Mouse (Mus musculus) hindbrain, embryonic 10.5 days (tissue): ENCODE data around the gene Cyb561. TPM values are rescaled to one million over a fixed set of nuclear protein-coding genes. Genes with fewer than 3 reads are reported as not detected.
A peak's percentile ranks its signal among the peaks of the same experiment; 100 is the strongest.

Experiments
- DNase-seq: peaks from one replicate; pipeline ENCODE4 v3.0.0-alpha.2; 2017; ENCODE audit warnings: low spot score
- H3K27ac ChIP-seq: fragments of 300-500 bp; sonication (generic); 2 replicates; pipeline ENCODE4 v1.5.1; 2016; ENCODE audit warnings: mild to moderate bottlenecking, moderate library complexity
- H3K27me3 ChIP-seq: fragments of 300-500 bp; sonication (generic); 2 replicates; pipeline ENCODE4 v1.6.1; 2016; ENCODE audit warnings: mild to moderate bottlenecking; ENCODE audit not compliant: poor library complexity, insufficient read depth, severe bottlenecking
- H3K36me3 ChIP-seq: fragments of 300-500 bp; sonication (generic); 2 replicates; pipeline ENCODE4 v1.6.1; 2016; ENCODE audit warnings: mild to moderate bottlenecking, moderate library complexity
- H3K4me1 ChIP-seq: fragments of 300-500 bp; sonication (generic); replicated peaks from 2 replicates; pipeline ENCODE4 v1.6.1; 2016; ENCODE audit warnings: mild to moderate bottlenecking
- H3K4me3 ChIP-seq: fragments of 300-500 bp; sonication (generic); 2 replicates; pipeline ENCODE4 v1.5.1; 2016; ENCODE audit warnings: mild to moderate bottlenecking, moderate library complexity
- H3K9me3 ChIP-seq: fragments of 300-500 bp; sonication (generic); 2 replicates; pipeline ENCODE4 v1.6.1; 2016; ENCODE audit warnings: mild to moderate bottlenecking, moderate library complexity
- WGBS: fragments of 180-500 bp; shearing (Covaris S2); methylation state at CpG from one replicate; pipeline ENCODE4 v1.1.7; 2016; 5-methylcytosine and 5-hydroxymethylcytosine counted together
- polyA plus RNA-seq: library from polyadenylated mRNA; unstranded; fragments of >200 nt; fragmentation: Nextera tagmentation; extraction: Ambion mirVana; gene quantifications from 2 replicates; pipeline ENCODE4 v1.2.1, GENCODE M21; 2016

Cyb561 gene
- polyA plus RNA-seq, result 20.0 and 23.6 TPM in 2 replicates

GRCm38 (mm10) chr11:105952911-105953386 is at the start of gene Cyb561:
TSS of gene Cyb561 (minus strand) at chr11:105953336.
- no peaks in the 10 kb centered on the region for H3K9me3 ChIP-seq
- WGBS, result 79% methylated on average over 12 of the region's 12 CpGs
- H3K4me3 ChIP-seq, result no peak within 1 kb of the TSS
- no peaks in the 10 kb centered on the region for H3K27me3 ChIP-seq
- H3K36me3 ChIP-seq, result no peaks in the 10 kb centered on the region
- H3K27ac ChIP-seq, result 0 out of 2 replicates have a peak within 1 kb of the TSS, but pooled peaks have one; percentile 23
- DNase-seq, result no peak
- H3K4me1 ChIP-seq, result peaks cover 38% of the 10 kb centered on the region

- no peaks in the 10 kb centered on the region for H3K36me3 ChIP-seq
- DNase-seq, result no peak
Measured at GRCm38 (mm10) chr11:106001718-106002117, 48.6 kb upstream of the Cyb561 start.

GRCm38 (mm10) chr11:106000062-106000461 is 46.9 kb upstream of the Cyb561 start:
- no peak for DNase-seq

More at GRCm38 (mm10) chr11:106001718-106002117, 48.6 kb upstream of the Cyb561 start:
- Histone ChIP-seq H3K27ac (no peak overlapping the region), H3K4me1 (0 out of 2 replicates have a peak, but pooled peaks cover 5% of the 10 kb centered on the region), H3K9me3 (no peaks in the 10 kb centered on the region), H3K4me3 (no peak overlapping the region), H3K27me3 (no peaks in the 10 kb centered on the region)
- WGBS, result 47% methylated on average over 4 of the region's 4 CpGs

GRCm38 (mm10) chr11:105994375-105994774 is 41.2 kb upstream of the Cyb561 start, which contains the start of gene Ace3:
TSS of gene Ace3 (plus strand) at chr11:105994675.
- Histone ChIP-seq H3K4me1 (peaks cover 7% of the 10 kb centered on the region; the same call in 1 of the 2 replicates), H3K4me3 (no peak within 1 kb of the TSS), H3K9me3 (no peaks in the 10 kb centered on the region), H3K27ac (no peak within 1 kb of the TSS), H3K36me3 (no peaks in the 10 kb centered on the region), H3K27me3 (no peaks in the 10 kb centered on the region)
- no peak for DNase-seq
- 94% methylated on average over 3 of the region's 3 CpGs for WGBS

More at GRCm38 (mm10) chr11:106000062-106000461, 46.9 kb upstream of the Cyb561 start:
- Histone ChIP-seq H3K4me3 (no peak overlapping the region), H3K27me3 (no peaks in the 10 kb centered on the region), H3K4me1 (no peaks in the 10 kb centered on the region), H3K9me3 (no peaks in the 10 kb centered on the region), H3K36me3 (no peaks in the 10 kb centered on the region), H3K27ac (no peak overlapping the region)
- 94% methylated on average over 6 of the region's 6 CpGs for WGBS

DNA sequence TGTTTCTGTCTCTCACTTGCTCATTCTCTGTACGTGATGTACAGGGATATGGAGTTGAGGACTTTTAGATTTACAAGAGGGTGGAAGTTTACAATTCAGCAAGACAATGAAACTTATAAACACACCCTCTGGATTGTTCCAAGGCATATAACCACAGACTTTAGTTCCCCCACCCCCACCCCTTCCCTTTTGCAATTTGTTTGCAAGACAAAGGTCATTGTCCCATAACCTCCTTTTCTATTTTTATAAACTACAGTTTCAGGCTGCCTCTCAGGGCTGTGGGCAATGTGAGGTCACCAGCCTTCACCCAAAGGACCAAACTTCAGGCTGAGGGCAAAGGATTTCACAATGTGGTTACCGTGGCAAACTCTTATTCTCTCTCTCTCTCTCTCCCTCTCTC is 37.1 kb upstream of the Cyb561 start:
- Histone ChIP-seq H3K27ac (no peak overlapping the region), H3K9me3 (no peaks in the 10 kb centered on the region), H3K27me3 (no peaks in the 10 kb centered on the region), H3K4me1 (peaks cover 14% of the 10 kb centered on the region; the same call in 1 of the 2 replicates), H3K36me3 (no peaks in the 10 kb centered on the region), H3K4me3 (no peak overlapping the region)
- 79% methylated on average over 2 of the region's 2 CpGs for WGBS
- DNase-seq, result no peak

GRCm38 (mm10) chr11:105989446-105989845 is 36.3 kb upstream of the Cyb561 start:
- no peaks in the 10 kb centered on the region for H3K27me3 ChIP-seq
- peaks cover 14% of the 10 kb centered on the region; the same call in 1 of the 2 replicates for H3K4me1 ChIP-seq
- no peaks in the 10 kb centered on the region for H3K9me3 ChIP-seq
- 77% methylated on average over 6 of the region's 6 CpGs for WGBS
- H3K4me3 ChIP-seq, result no peak overlapping the region
- no peaks in the 10 kb centered on the region for H3K36me3 ChIP-seq
- no peak for DNase-seq
- H3K27ac ChIP-seq, result no peak overlapping the region

DNA sequence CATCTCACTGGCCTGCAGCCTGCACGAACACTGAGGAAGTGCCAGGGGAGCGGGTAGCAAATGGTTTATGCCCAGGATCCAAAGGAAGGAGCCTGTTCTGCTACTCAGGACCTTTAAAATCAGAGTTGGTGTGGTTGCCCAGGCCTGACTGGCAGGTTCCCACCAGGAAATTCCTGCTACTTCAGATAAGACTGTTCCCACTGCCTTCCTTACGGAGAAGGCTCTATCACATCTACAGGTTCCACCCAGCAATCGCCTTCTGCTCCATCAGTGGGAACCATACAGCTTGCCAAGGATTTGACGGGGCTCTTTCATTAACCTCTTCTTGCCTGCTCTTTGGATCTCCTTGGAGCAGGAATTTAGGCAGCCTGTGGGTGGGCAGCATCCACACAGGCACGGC is 34.3 kb upstream of the Cyb561 start:
- Histone ChIP-seq H3K4me1 (peaks cover 14% of the 10 kb centered on the region; the same call in 1 of the 2 replicates), H3K36me3 (no peaks in the 10 kb centered on the region), H3K27me3 (no peaks in the 10 kb centered on the region), H3K9me3 (no peaks in the 10 kb centered on the region), H3K4me3 (no peak overlapping the region), H3K27ac (no peak overlapping the region)
- WGBS, result 76% methylated on average over 6 of the region's 6 CpGs
- no peak for DNase-seq

- Histone ChIP-seq H3K4me1 (peaks cover 8% of the 10 kb centered on the region; the same call in 1 of the 2 replicates), H3K36me3 (no peaks in the 10 kb centered on the region), H3K9me3 (no peaks in the 10 kb centered on the region), H3K27me3 (no peaks in the 10 kb centered on the region), H3K4me3 (no peak overlapping the region), H3K27ac (no peak overlapping the region)
- WGBS, result 73% methylated on average over 4 of the region's 4 CpGs
- DNase-seq, result no peak
Measured at GRCm38 (mm10) chr11:105984452-105984851, 31.3 kb upstream of the Cyb561 start.

DNA sequence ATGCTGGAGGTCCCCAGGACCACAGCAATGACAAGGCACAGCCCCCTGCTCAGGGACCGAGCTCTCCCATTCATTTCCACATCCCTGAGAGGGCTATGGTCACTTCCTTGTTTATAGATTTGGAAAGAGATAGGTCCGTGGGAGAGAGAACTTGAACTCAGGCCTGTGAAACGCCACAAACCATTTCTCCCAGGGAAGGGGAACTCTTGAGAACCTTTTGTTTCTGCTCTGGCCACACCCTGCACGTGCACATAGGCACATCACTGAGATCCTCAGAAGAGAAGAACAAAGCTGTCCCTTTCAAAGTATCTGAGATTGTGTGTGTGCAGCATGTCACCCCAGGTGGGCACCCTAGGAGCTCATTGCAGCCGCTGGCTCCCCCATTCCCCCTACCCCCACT is 25.5 kb upstream of the Cyb561 start:
- no peaks in the 10 kb centered on the region for H3K9me3 ChIP-seq
- no peaks in the 10 kb centered on the region; the same call in 1 of the 2 replicates for H3K27me3 ChIP-seq
- no peaks in the 10 kb centered on the region for H3K36me3 ChIP-seq
- H3K4me1 ChIP-seq, result no peaks in the 10 kb centered on the region
- no peak overlapping the region for H3K4me3 ChIP-seq
- no peak overlapping the region for H3K27ac ChIP-seq
- no peak for DNase-seq
- WGBS, result 72% methylated on average over 5 of the region's 5 CpGs

GRCm38 (mm10) chr11:105978232-105978631 is 25.1 kb upstream of the Cyb561 start:
- H3K4me1 ChIP-seq, result no peaks in the 10 kb centered on the region
- H3K36me3 ChIP-seq, result no peaks in the 10 kb centered on the region
- no peak overlapping the region for H3K4me3 ChIP-seq
- H3K27ac ChIP-seq, result no peak overlapping the region
- 86% methylated on average over 2 of the region's 2 CpGs for WGBS
- H3K27me3 ChIP-seq, result peaks cover 4% of the 10 kb centered on the region; the same call in 1 of the 2 replicates
- no peaks in the 10 kb centered on the region for H3K9me3 ChIP-seq
- DNase-seq, result no peak

- H3K27me3 ChIP-seq, result peaks cover 15% of the 10 kb centered on the region; the same call in 1 of the 2 replicates
- no peak for DNase-seq
- H3K4me1 ChIP-seq, result no peaks in the 10 kb centered on the region
- H3K36me3 ChIP-seq, result no peaks in the 10 kb centered on the region
- 94% methylated on average over 5 of the region's 5 CpGs for WGBS
- H3K4me3 ChIP-seq, result no peak overlapping the region
- no peak overlapping the region for H3K27ac ChIP-seq
- H3K9me3 ChIP-seq, result no peaks in the 10 kb centered on the region
Measured at GRCm38 (mm10) chr11:105975636-105976035, 22.5 kb upstream of the Cyb561 start.

DNA sequence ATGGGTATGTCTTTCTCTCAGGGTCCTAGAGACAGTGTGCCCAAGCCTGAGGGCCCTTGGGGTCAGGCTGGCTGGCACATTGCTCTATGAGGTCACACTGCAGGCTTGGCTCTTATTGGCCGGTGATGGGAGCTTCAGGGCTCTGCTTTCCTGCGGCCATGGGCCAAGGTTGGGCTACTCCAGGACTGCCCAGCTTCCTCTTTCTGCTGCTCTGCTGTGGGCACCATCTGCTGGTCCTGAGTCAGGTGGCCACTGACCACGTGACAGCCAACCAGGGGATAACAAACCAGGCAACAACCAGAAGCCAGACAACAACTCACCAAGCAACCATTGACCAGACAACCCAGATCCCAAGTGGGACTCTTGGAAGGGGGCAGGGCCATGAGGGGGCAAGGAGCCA is 21.9 kb upstream of the Cyb561 start:
- Histone ChIP-seq H3K27ac (no peak overlapping the region), H3K9me3 (no peaks in the 10 kb centered on the region), H3K4me3 (no peak overlapping the region), H3K36me3 (no peaks in the 10 kb centered on the region), H3K4me1 (no peaks in the 10 kb centered on the region), H3K27me3 (peaks cover 21% of the 10 kb centered on the region)
- DNase-seq, result no peak
- WGBS, result 78% methylated on average over 3 of the region's 3 CpGs

GRCm38 (mm10) chr11:105974593-105974992 is 21.5 kb upstream of the Cyb561 start:
- H3K36me3 ChIP-seq, result no peaks in the 10 kb centered on the region
- no peaks in the 10 kb centered on the region for H3K9me3 ChIP-seq
- H3K27me3 ChIP-seq, result peaks cover 25% of the 10 kb centered on the region
- H3K4me1 ChIP-seq, result no peaks in the 10 kb centered on the region
- no peak for DNase-seq
- 88% methylated on average over 6 of the region's 6 CpGs for WGBS
- H3K4me3 ChIP-seq, result no peak overlapping the region
- H3K27ac ChIP-seq, result no peak overlapping the region
